Mouse (Mus musculus) E14TG2a.4 (cell line): ENCODE measurements around the gene Tmem50b.

Experiments
- CTCF ChIP-seq: conservative IDR thresholded peaks from 2 replicates; pipeline ENCODE4 v1.5.1; 2014; ENCODE audit warnings: low read length
- POU5F1 ChIP-seq: IDR thresholded peaks from 2 replicates; pipeline ENCODE4 v1.6.1; 2014; ENCODE audit warnings: low read length, borderline replicate concordance

GRCm38 (mm10) chr16:91618511-91619501, 21.2 kb upstream of the Tmem50b start, which contains the start of gene Dnajc28:
- no peak for TF ChIP-seq CTCF
- no peak for TF ChIP-seq POU5F1
